Mouse (Mus musculus) spleen, adult 2 months (tissue): ENCODE measurements around the gene Map3k21. TPM values are rescaled to one million over a fixed set of nuclear protein-coding genes. Genes with fewer than 3 reads are reported as not detected.

ENCODE experiments used
- DNase-seq, 2 experiments: peaks; one replicate each; pipeline versions ENCODE4 v3.0.0 to v3.0.0-alpha.2; 2012 to 2021; ENCODE audit warnings: low spot score in 2 of 2, low read depth in 1 of 2
- H3K27ac ChIP-seq: fragments of 200-500 bp; 2 replicates; pipeline ENCODE4 v1.5.1; 2012; ENCODE audit warnings: low read length, inconsistent platforms; ENCODE audit not compliant: insufficient read depth
- H3K27me3 ChIP-seq: fragments of 200-500 bp; 2 replicates; pipeline ENCODE4 v1.6.1; 2012; ENCODE audit warnings: mild to moderate bottlenecking, moderate library complexity, low read length, inconsistent platforms; ENCODE audit not compliant: control insufficient read depth, insufficient read depth
- H3K36me3 ChIP-seq: fragments of 200-500 bp; 2 replicates; pipeline ENCODE4 v1.6.1; 2012; ENCODE audit warnings: mild to moderate bottlenecking, low read length, inconsistent platforms; ENCODE audit not compliant: control insufficient read depth, insufficient read depth
- H3K4me1 ChIP-seq: fragments of 200-500 bp; 2 replicates; pipeline ENCODE4 v1.6.1; 2011; ENCODE audit warnings: inconsistent platforms; ENCODE audit not compliant: control insufficient read depth, insufficient read depth, insufficient read length
- H3K4me3 ChIP-seq: fragments of 200-500 bp; 2 replicates; pipeline ENCODE4 v1.5.1; 2011; ENCODE audit warnings: mild to moderate bottlenecking, inconsistent platforms; ENCODE audit not compliant: insufficient read depth, insufficient read length; ENCODE audit errors: extremely low read depth
- CTCF ChIP-seq: fragments of 200-500 bp; IDR thresholded peaks from 2 replicates; pipeline ENCODE4 v1.5.1; 2011; ENCODE audit warnings: mild to moderate bottlenecking, inconsistent platforms; ENCODE audit not compliant: insufficient read depth, insufficient read length, insufficient replicate concordance; ENCODE audit errors: extremely low read depth
- POLR2A ChIP-seq: fragments of 200-500 bp; IDR thresholded peaks from 2 replicates; pipeline ENCODE4 v1.6.1; 2011; ENCODE audit warnings: low read depth, low read length, inconsistent platforms
- WGBS: fragments of 180-500 bp; shearing (Covaris S2); methylation state at CpG from one replicate; pipeline ENCODE4 v1.1.7; 2018; 5-methylcytosine and 5-hydroxymethylcytosine counted together
- polyA plus RNA-seq: library from polyadenylated mRNA; depleted of rRNA; stranded (reverse); fragments of >200 nt; gene quantifications from 2 replicates; pipeline ENCODE4 v1.2.3, GENCODE M21; 2012

The Map3k21 gene
- polyA plus RNA-seq, 1 experiment, result 0.06 TPM

GRCm38 (mm10) chr8:125872501-125873249 is 37.6 kb upstream of the Map3k21 start:
- H3K4me3 ChIP-seq, result no peak overlapping the region
- H3K4me1 ChIP-seq, result no peaks in the 10 kb centered on the region
- 70% methylated on average over 9 of the region's 9 CpGs for WGBS
- no peaks in the 10 kb centered on the region for H3K27me3 ChIP-seq
- no peak for TF ChIP-seq POLR2A
- TF ChIP-seq CTCF, result no peak
- no peaks in the 10 kb centered on the region for H3K36me3 ChIP-seq
- DNase-seq, result no peak
- H3K27ac ChIP-seq, result no peak overlapping the region

GRCm38 (mm10) chr8:125873250-125873534 is 37.1 kb upstream of the Map3k21 start:
- no peaks in the 10 kb centered on the region for H3K36me3 ChIP-seq
- no peak overlapping the region for H3K27ac ChIP-seq
- no peak overlapping the region for H3K4me3 ChIP-seq
- no peaks in the 10 kb centered on the region for H3K27me3 ChIP-seq
- 75% methylated on average over 2 of the region's 2 CpGs for WGBS
- no peak for DNase-seq
- TF ChIP-seq POLR2A (no peak), CTCF (no peak)
- no peaks in the 10 kb centered on the region for H3K4me1 ChIP-seq

DNA sequence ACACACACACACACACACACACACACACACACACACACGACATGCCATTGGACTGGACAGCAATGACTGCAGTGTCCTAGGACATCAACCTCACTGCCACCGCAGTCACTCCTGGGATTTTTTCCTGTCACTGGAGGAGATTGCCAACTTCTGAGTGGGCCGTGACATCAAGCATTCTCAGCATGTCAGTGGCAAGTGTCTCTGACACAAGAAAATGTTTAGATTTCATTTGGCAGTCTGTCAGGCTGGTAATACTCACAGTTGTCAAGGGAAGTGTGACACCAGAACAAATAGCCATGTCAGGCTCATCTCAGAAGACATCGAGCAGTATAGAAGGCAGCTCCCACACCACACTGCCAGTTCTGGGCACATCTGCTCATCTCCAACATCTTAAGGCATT is 29.8 kb upstream of the Map3k21 start:
- no peak overlapping the region for H3K4me3 ChIP-seq
- H3K27ac ChIP-seq, result no peak overlapping the region
- no peaks in the 10 kb centered on the region for H3K27me3 ChIP-seq
- TF ChIP-seq CTCF, result no peak
- no peak for TF ChIP-seq POLR2A
- no peak for DNase-seq
- 88% methylated on average over 4 of the region's 4 CpGs for WGBS
- H3K4me1 ChIP-seq, result no peaks in the 10 kb centered on the region
- no peaks in the 10 kb centered on the region for H3K36me3 ChIP-seq

GRCm38 (mm10) chr8:125887549-125887948 is 22.7 kb upstream of the Map3k21 start:
- Histone ChIP-seq H3K36me3 (no peaks in the 10 kb centered on the region), H3K27me3 (no peaks in the 10 kb centered on the region), H3K4me3 (no peak overlapping the region), H3K27ac (no peak overlapping the region), H3K4me1 (no peaks in the 10 kb centered on the region)
- DNase-seq, result no peak
- TF ChIP-seq CTCF (no peak), POLR2A (no peak)
- 32% methylated on average over 9 of the region's 9 CpGs for WGBS

DNA sequence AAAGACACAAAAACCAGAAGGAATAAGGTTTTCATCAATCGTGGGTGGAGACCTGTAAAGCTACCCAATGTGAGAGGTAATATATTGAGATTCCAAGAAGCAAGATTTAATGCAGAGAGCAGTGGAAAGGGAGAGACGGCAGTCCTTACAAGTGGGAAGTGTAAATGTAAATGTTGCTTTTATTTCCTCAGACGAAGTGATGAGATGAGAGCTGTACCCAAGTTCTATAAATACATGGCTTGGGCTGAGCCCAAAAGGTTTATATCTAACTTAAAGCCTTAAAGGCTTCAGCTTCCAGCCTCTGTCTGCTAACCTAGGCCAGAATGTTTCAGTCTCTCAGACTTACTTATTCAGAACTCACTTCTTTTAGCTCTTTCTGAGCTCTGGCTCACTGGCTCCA is 20.3 kb upstream of the Map3k21 start:
- Histone ChIP-seq H3K4me1 (no peaks in the 10 kb centered on the region), H3K4me3 (no peak overlapping the region), H3K36me3 (no peaks in the 10 kb centered on the region), H3K27ac (no peak overlapping the region), H3K27me3 (no peaks in the 10 kb centered on the region)
- TF ChIP-seq CTCF (no peak), POLR2A (no peak)
- 78% methylated on average over 3 of the region's 3 CpGs for WGBS
- DNase-seq, result no peak

GRCm38 (mm10) chr8:125897388-125897787 is 12.9 kb upstream of the Map3k21 start:
- H3K4me1 ChIP-seq, result no peaks in the 10 kb centered on the region; the same call in 1 of the 2 replicates
- TF ChIP-seq POLR2A (no peak), CTCF (no peak)
- WGBS, result 69% methylated on average over 11 of the region's 11 CpGs
- H3K36me3 ChIP-seq, result no peaks in the 10 kb centered on the region
- no peak for DNase-seq
- no peak overlapping the region for H3K27ac ChIP-seq
- no peak overlapping the region for H3K4me3 ChIP-seq
- H3K27me3 ChIP-seq, result peaks cover 6% of the 10 kb centered on the region

DNA sequence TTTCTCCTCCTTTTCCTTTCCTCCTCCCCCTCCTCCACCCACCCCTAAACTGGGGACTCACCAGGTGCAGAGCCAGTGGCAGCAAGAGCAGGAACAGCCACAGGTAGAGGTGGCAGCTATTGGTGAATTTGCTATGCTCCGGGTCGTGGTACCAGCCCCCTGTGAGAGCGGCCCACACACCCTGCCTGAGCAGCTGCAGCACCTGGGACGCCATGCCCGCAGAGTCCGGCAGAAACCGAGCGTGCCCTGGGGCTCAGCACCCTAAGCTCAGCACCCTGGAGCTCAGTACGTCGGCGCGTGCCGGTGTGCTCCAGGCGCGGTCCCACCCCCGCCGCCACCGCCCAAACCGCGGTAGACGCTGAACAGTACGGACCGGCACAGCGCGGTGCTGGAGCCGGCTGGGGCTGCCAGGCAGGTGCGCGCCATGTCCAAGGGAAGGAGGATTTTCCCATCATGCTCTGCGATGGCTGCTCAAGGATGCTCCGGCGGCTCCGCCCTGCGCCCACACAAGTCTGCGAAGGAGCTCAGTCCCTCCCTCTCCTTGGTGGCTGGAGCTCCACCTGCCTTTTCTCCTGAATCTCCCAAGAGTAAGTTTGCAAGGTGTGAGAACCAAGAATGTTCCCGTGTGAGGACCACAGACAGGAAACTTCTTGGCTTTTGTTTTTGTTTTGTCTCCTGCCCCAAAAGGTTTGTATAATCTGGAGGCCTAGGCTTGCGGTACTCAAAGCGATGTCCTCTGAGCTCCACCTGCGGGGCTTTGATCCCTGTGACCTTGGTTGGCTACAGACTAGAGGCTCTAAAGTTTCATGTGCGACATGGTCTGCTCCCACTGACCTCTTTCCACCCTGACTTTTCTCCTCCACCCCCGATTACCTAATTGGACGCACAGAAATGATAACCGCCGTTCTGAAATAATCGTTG is 12.1 kb upstream of the Map3k21 start, which contains the start of gene Pcnx2:
Pcnx2 (minus strand) TSS at position 450 of the 921 bp plus-strand sequence.
- Histone ChIP-seq H3K4me3 (no peak within 1 kb of the TSS), H3K36me3 (no peaks in the 10 kb centered on the region), H3K27ac (no peak within 1 kb of the TSS), H3K4me1 (no peaks in the 10 kb centered on the region; the same call in 1 of the 2 replicates), H3K27me3 (peaks cover 6% of the 10 kb centered on the region)
- TF ChIP-seq CTCF (no peak), POLR2A (no peak)
- no peak for DNase-seq
- 12% methylated on average over 44 of the region's 44 CpGs for WGBS
